Mouse (Mus musculus) midbrain, embryonic 14.5 days (tissue): ENCODE results near the gene Ing2. TPM values are rescaled to one million over a fixed set of nuclear protein-coding genes. Genes with fewer than 3 reads are reported as not detected.

Experiments
- ATAC-seq: fragments of 200-750 bp; cut with Nextera tagmentation; 2 replicates; pipeline ENCODE4 v1.8.0; 2017; ENCODE audit warnings: moderate number of reproducible peaks, moderate library complexity; ENCODE audit not compliant: low FRiP score, low TSS enrichment
- DNase-seq: peaks from one replicate; pipeline ENCODE4 v3.0.0-alpha.2; 2015
- H3K27ac ChIP-seq: fragments of 300-500 bp; sonication (generic); replicated peaks from 2 replicates; pipeline ENCODE4 v1.5.1; 2014; ENCODE audit warnings: mild to moderate bottlenecking, low read depth, low read length, moderate library complexity
- H3K27me3 ChIP-seq: fragments of 300-500 bp; sonication (generic); 2 replicates; pipeline ENCODE4 v1.6.1; 2014; ENCODE audit warnings: low read length, control low read depth, mixed read lengths; ENCODE audit not compliant: control insufficient read depth, insufficient read depth
- H3K36me3 ChIP-seq: fragments of 300-500 bp; sonication (generic); 2 replicates; pipeline ENCODE4 v1.6.1; 2014; ENCODE audit warnings: low read length, control low read depth; ENCODE audit not compliant: control insufficient read depth, insufficient read depth
- H3K4me1 ChIP-seq: fragments of 300-500 bp; sonication (generic); 2 replicates; pipeline ENCODE4 v1.6.1; 2014; ENCODE audit warnings: mild to moderate bottlenecking, antibody characterized with exemption, low read length, control low read depth; ENCODE audit not compliant: control insufficient read depth, insufficient read depth
- H3K4me2 ChIP-seq: fragments of 300-500 bp; sonication (generic); 2 replicates; pipeline ENCODE4 v1.6.1; 2014; ENCODE audit warnings: mild to moderate bottlenecking, low read length, moderate library complexity
- H3K4me3 ChIP-seq: fragments of 300-500 bp; sonication (generic); replicated peaks from 2 replicates; pipeline ENCODE4 v1.5.1; 2014; ENCODE audit warnings: low read depth, low read length
- H3K9ac ChIP-seq: fragments of 300-500 bp; sonication (generic); replicated peaks from 2 replicates; pipeline ENCODE4 v1.6.1; 2014; ENCODE audit warnings: mild to moderate bottlenecking, low read length, moderate library complexity
- H3K9me3 ChIP-seq: fragments of 300-500 bp; sonication (generic); 2 replicates; pipeline ENCODE4 v1.6.1; 2016; ENCODE audit warnings: low read length, control low read depth, mixed read lengths; ENCODE audit not compliant: control insufficient read depth
- WGBS: fragments of 180-500 bp; shearing (Covaris S2); extraction: QIAGEN DNeasy Blood & Tissue Kit; methylation state at CpG from one replicate; pipeline ENCODE4 v1.1.7; 2014; 5-methylcytosine and 5-hydroxymethylcytosine counted together
- polyA plus RNA-seq: library from polyadenylated mRNA; unstranded; fragments of >200 nt; fragmentation: Nextera tagmentation; extraction: Ambion mirVana; gene quantifications from 2 replicates; pipeline ENCODE4 v1.2.1, GENCODE M21; 2014

The Ing2 gene
- polyA plus RNA-seq, 1 experiment from 2014 or later: 6.4 TPM

DNA sequence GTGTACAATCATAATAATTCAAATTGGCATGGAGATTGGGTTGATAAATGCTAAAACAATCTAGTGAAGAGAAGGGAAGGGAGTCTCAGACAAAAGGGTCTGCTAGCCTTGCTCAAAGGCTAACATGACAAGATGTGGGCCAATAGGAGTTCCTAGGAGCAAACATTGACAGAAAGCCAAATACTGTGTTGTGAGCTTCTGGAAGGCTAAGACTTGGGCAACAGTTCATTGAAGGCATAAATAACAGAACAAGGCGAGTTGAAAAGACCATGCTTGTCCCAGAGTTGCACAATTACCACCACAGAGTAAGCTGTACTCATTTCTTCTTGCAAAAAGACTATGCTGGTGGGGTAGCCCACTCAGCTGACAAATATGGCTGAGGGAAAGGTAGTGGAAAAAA is 22.3 kb upstream of the Ing2 start:
- Histone ChIP-seq H3K36me3 (no peaks in the 10 kb centered on the region), H3K4me2 (no peak overlapping the region), H3K4me1 (no peaks in the 10 kb centered on the region), H3K27ac (no peak overlapping the region), H3K4me3 (no peak overlapping the region), H3K9ac (no peak overlapping the region), H3K9me3 (no peaks in the 10 kb centered on the region), H3K27me3 (no peaks in the 10 kb centered on the region)
- DNase-seq (no peak), ATAC-seq (no peak)
- WGBS: 69% methylated on average over 1 of the region's 1 CpGs

DNA sequence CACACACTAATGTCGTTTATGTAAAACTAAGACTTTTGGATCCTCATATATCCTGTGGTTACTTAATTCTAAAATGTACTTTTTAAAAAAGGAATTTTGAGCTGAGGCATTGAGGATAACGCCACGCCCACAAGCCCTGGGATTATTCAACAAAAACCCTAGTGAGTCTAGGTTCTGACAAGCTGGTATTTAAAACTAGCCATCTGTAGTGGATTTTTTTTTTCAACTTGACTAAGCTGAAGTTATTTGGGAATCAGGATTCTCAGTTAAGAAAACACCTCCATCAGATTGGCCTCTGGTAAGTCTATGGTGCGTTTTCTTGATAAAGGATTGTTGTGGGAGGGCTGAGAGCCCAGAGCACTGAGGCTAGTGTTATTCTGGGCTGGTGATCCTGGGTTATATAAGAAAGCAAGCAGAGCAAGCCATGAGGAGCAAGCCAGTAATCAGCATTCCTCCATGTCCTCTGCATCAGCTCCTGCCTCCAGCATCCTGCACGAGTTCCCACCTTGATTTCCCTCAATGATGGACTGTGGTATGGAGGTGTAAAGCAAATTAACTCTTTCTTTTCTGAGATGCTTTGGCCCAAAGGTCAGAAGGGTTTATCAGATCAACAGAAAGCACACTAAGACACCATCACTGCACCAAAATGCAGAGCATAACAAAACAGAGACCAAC is 20.2 kb upstream of the Ing2 start:
- H3K4me1 ChIP-seq: 0 out of 2 replicates have a peak, but pooled peaks cover 4% of the 10 kb centered on the region
- H3K4me2 ChIP-seq: no peak overlapping the region

DNA sequence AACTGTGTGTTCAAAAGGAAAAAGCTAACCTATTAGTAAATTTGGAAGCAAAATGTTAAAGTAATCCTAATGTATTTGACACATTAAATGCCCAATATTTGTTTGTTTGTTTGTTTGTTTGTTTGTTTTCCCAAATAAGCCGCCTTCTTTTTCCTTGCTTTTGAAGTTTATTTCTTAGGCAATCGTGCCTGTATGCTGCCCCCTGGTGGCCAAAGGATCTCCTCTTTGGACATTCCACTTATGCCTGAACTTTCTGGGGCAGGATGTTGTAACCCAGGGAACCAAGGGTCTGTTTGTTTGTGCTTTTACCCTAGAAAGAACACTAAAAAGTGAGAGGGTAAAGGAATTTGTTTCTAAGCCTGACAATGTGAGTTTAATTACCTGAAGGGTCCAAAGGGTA is 17.8 kb upstream of the Ing2 start:
- Histone ChIP-seq H3K4me1 (0 out of 2 replicates have a peak, but pooled peaks cover 5% of the 10 kb centered on the region), H3K9ac (no peak overlapping the region), H3K27ac (no peak overlapping the region), H3K9me3 (no peaks in the 10 kb centered on the region), H3K4me3 (no peak overlapping the region), H3K27me3 (no peaks in the 10 kb centered on the region), H3K4me2 (no peak overlapping the region), H3K36me3 (no peaks in the 10 kb centered on the region)
- 25% methylated on average over 2 of the region's 2 CpGs for WGBS
- no peak for ATAC-seq
- peak; percentile 95 for DNase-seq

More for the DNA sequence above, 20.2 kb upstream of the Ing2 start:
- H3K36me3 ChIP-seq: no peaks in the 10 kb centered on the region
- H3K4me3 ChIP-seq: no peak overlapping the region
- no peak overlapping the region for H3K27ac ChIP-seq
- no peaks in the 10 kb centered on the region for H3K9me3 ChIP-seq
- ATAC-seq (no peak), DNase-seq (no peak)
- no peaks in the 10 kb centered on the region for H3K27me3 ChIP-seq
- H3K9ac ChIP-seq: no peak overlapping the region
- 86% methylated on average over 5 of the region's 5 CpGs for WGBS

DNA sequence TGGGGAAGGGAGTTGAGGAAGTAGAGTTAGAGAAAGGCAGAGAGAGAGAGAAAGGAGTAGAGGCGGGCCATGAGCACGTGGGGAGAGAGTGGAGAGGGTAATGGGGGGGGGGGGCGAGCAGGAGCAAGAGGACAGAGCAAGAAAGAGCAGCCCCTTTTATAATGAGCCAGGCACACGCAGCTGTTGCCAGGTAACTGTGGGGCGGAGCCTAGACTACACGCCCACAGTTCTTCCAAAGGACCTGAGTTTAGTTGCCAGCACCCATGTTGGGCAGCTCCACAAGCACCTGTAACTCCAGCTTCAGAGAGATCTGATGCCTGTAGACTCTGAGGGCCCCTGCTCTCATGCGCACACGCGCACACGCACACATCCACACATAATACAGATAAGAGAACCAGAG is 16.5 kb upstream of the Ing2 start:
- H3K4me2 ChIP-seq: no peak overlapping the region
- 0 out of 2 replicates have a peak, but pooled peaks cover 5% of the 10 kb centered on the region for H3K4me1 ChIP-seq
- H3K27ac ChIP-seq: no peak overlapping the region
- ATAC-seq: no peak
- no peaks in the 10 kb centered on the region for H3K9me3 ChIP-seq
- H3K4me3 ChIP-seq: no peak overlapping the region
- no peaks in the 10 kb centered on the region for H3K27me3 ChIP-seq
- DNase-seq: no peak
- no peaks in the 10 kb centered on the region for H3K36me3 ChIP-seq
- 65% methylated on average over 10 of the region's 10 CpGs for WGBS
- H3K9ac ChIP-seq: no peak overlapping the region

DNA sequence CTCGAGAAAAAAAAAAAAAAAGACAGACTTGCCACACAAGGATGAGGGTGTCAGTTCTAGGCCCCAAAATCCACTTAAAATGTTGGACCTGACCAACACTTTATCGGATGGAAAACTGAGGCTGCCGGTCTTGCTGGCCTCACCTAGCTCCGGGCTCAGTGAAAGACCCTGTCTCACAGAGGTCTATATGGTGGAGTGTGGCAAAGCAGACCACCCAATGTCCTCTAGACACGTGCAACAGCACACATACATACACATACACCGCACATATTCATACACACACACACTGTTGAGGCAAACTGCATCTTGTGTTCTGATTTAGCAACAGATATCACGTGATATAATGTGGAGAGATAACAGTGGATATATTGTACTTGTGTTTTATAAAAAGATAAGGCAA is 15.9 kb upstream of the Ing2 start:
- 26% methylated on average over 7 of the region's 7 CpGs for WGBS
- no peaks in the 10 kb centered on the region for H3K9me3 ChIP-seq
- DNase-seq (no peak), ATAC-seq (no peak)
- H3K27me3 ChIP-seq: no peaks in the 10 kb centered on the region
- H3K36me3 ChIP-seq: no peaks in the 10 kb centered on the region
- no peak overlapping the region for H3K27ac ChIP-seq
- H3K4me1 ChIP-seq: 0 out of 2 replicates have a peak, but pooled peaks cover 5% of the 10 kb centered on the region
- peak overlapping the region; percentile 19; the same call in 1 of the 2 replicates for H3K4me3 ChIP-seq
- H3K9ac ChIP-seq: no peak overlapping the region
- H3K4me2 ChIP-seq: peak overlapping the region; percentile 50; the same call in 1 of the 2 replicates

DNA sequence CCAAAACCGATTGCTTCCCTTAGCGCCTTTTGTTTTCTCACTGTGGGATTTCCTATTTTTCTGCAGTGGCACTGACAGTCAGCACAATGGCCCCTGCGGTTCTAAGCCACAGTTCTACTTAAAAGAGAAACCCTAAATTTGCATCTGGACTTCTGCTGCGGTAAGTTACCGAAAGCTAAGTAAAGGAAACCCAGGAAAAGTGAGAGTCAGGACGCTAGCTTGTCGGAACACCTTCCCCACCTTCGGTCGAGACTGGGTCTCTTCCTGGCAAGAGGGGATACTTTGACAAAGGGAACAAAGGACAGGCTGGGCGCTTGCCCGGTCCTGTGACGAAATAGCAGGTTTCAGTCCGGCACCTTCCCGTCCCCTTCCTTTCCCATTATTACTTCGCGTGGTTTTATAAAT is 15.3 kb upstream of the Ing2 start:
- DNase-seq: peak; percentile 43
- under 1% methylated on average over 16 of the region's 16 CpGs for WGBS
- peak overlapping the region; percentile 50 for H3K4me2 ChIP-seq
- H3K4me3 ChIP-seq: peak overlapping the region; percentile 19
- no peak for ATAC-seq
- H3K4me1 ChIP-seq: 0 out of 2 replicates have a peak, but pooled peaks cover 5% of the 10 kb centered on the region
- H3K9ac ChIP-seq: peak overlapping the region; percentile 17; the same call in 1 of the 2 replicates
- no peak overlapping the region; the same call in 1 of the 2 replicates for H3K27ac ChIP-seq
- no peaks in the 10 kb centered on the region for H3K36me3 ChIP-seq
- H3K27me3 ChIP-seq: no peaks in the 10 kb centered on the region
- no peaks in the 10 kb centered on the region for H3K9me3 ChIP-seq

DNA sequence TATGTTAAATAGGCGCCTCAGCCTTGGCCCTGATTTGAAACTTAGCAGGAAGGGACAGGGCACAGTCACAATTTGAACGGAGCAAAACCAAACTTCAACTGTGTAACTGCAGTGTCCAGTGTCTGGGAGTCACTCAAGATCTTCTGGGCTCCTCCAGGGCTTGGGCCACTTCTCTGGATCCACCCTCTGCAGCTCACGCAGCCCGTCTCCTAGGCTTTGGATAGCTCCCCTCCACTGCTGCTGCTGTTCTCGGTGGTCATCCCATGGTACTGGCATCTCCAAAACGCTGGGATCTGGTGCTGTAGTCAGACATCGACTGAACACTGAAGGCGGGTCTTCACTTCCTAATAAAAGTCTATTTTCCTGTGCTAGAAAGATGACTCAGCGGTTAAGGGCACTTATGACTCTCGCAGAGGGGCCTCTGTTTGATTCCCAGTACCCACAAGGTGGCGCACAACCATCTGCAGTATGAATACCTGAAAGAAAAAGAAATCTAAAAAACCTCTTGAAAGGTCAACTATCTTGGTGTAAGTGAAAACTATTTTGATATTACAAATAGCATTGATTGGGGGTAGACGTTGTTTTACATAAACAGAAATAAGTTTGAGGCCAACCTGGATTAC is 14.5 kb upstream of the Ing2 start:
- no peaks in the 10 kb centered on the region for H3K9me3 ChIP-seq
- 57% methylated on average over 12 of the region's 12 CpGs for WGBS
- H3K27ac ChIP-seq: no peak overlapping the region
- ATAC-seq: no peak
- no peak overlapping the region for H3K9ac ChIP-seq
- no peak overlapping the region for H3K4me3 ChIP-seq
- H3K4me1 ChIP-seq: 0 out of 2 replicates have a peak, but pooled peaks cover 5% of the 10 kb centered on the region
- H3K27me3 ChIP-seq: no peaks in the 10 kb centered on the region
- DNase-seq: peak; percentile 47
- no peaks in the 10 kb centered on the region for H3K36me3 ChIP-seq
- no peak overlapping the region for H3K4me2 ChIP-seq

DNA sequence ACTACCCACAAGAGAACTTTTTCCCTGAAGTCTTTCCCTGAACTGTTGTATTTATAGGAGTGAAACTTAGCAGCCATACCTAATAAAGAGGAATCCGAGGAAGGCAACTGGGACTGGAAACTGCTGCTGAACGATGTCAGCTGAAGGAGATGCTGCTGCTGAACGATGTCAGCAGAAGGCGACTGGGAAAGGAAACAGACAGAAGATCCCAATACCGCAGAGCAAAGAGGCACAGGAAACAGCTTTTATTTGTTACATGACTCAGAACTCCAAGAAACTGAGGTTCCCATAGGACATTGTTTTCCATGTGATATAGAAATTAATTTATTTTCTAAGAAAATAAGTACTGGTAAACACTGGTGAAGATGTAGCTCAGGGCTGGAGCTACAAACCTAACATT is 9.1 kb upstream of the Ing2 start:
- H3K4me2 ChIP-seq: no peak overlapping the region
- no peak overlapping the region for H3K9ac ChIP-seq
- H3K4me3 ChIP-seq: no peak overlapping the region
- no peaks in the 10 kb centered on the region for H3K9me3 ChIP-seq
- DNase-seq (no peak), ATAC-seq (no peak)
- no peaks in the 10 kb centered on the region for H3K27me3 ChIP-seq
- no peaks in the 10 kb centered on the region for H3K4me1 ChIP-seq
- no peak overlapping the region for H3K27ac ChIP-seq
- 88% methylated on average over 5 of the region's 5 CpGs for WGBS
- H3K36me3 ChIP-seq: no peaks in the 10 kb centered on the region

DNA sequence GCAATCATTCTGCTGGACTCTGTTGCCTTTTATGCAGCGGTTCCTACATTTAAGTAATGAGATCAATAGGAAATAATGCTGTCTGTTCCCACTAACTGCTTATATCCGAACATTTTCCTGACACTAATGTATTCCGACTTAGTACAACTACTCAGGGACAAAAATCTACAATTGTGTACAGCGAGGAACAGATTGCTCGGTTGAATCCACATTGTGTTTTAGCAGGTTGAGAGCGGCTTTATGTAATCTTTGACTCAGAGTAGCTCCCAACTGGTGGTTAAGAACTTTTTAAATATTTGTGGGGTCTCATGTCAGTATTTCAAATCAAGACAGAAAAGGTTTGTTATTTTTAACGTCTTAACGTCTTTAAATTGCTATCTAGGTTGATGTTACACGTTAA is 8.6 kb upstream of the Ing2 start:
- Histone ChIP-seq H3K9me3 (no peaks in the 10 kb centered on the region), H3K4me3 (no peak overlapping the region), H3K9ac (no peak overlapping the region), H3K27me3 (no peaks in the 10 kb centered on the region), H3K4me1 (no peaks in the 10 kb centered on the region), H3K27ac (no peak overlapping the region), H3K36me3 (no peaks in the 10 kb centered on the region), H3K4me2 (no peak overlapping the region)
- WGBS: 90% methylated on average over 9 of the region's 9 CpGs
- no peak for ATAC-seq
- DNase-seq: no peak
